Mouse (Mus musculus) testis, adult 2 months (tissue): ENCODE results near the gene Agrp. TPM values are rescaled to one million over a fixed set of nuclear protein-coding genes. Genes with fewer than 3 reads are reported as not detected.

Source experiments
- H3K27ac ChIP-seq: fragments of 200-500 bp; 2 replicates; pipeline ENCODE4 v1.5.1; 2012; ENCODE audit warnings: low read depth, low read length; ENCODE audit not compliant: control insufficient read depth, insufficient read depth
- H3K27me3 ChIP-seq: fragments of 200-500 bp; 2 replicates; pipeline ENCODE4 v1.6.1; 2012; ENCODE audit warnings: mild to moderate bottlenecking, low read length, moderate library complexity; ENCODE audit not compliant: control insufficient read depth, insufficient read depth
- H3K36me3 ChIP-seq: fragments of 200-500 bp; 2 replicates; pipeline ENCODE4 v1.6.1; 2012; ENCODE audit warnings: mild to moderate bottlenecking, low read length; ENCODE audit not compliant: control insufficient read depth, insufficient read depth
- H3K4me1 ChIP-seq: fragments of 200-500 bp; 2 replicates; pipeline ENCODE4 v1.6.1; 2012; ENCODE audit warnings: low read length; ENCODE audit not compliant: control insufficient read depth, insufficient read depth
- H3K4me3 ChIP-seq: fragments of 200-500 bp; 2 replicates; pipeline ENCODE4 v1.5.1; 2012; ENCODE audit warnings: low read depth, mild to moderate bottlenecking, low read length, moderate library complexity, mixed read lengths; ENCODE audit not compliant: control insufficient read depth
- CTCF ChIP-seq: fragments of 200-500 bp; IDR thresholded peaks from 2 replicates; pipeline ENCODE4 v1.5.1; 2012; ENCODE audit warnings: low read depth, mild to moderate bottlenecking, inconsistent platforms, low read length, moderate library complexity; ENCODE audit not compliant: control insufficient read depth, insufficient read depth, insufficient replicate concordance
- POLR2A ChIP-seq: fragments of 200-500 bp; IDR thresholded peaks from 2 replicates; pipeline ENCODE4 v1.6.1; 2012; ENCODE audit warnings: low read depth, mild to moderate bottlenecking, inconsistent platforms, low read length, moderate library complexity; ENCODE audit not compliant: control insufficient read depth
- polyA plus RNA-seq: library from polyadenylated mRNA; depleted of rRNA; stranded (reverse); fragments of >200 nt; gene quantifications from 2 replicates; pipeline ENCODE4 v1.2.3, GENCODE M21; 2012

Gene Agrp
- polyA plus RNA-seq, 1 experiment = not detected

- no peak overlapping the region for H3K4me3 ChIP-seq
- no peak overlapping the region for H3K27ac ChIP-seq
- peaks cover 4% of the 10 kb centered on the region; the same call in 1 of the 2 replicates for H3K4me1 ChIP-seq
- no peaks in the 10 kb centered on the region for H3K36me3 ChIP-seq
- no peak for TF ChIP-seq POLR2A
- TF ChIP-seq CTCF = peak; percentile 46; the same call in 1 of the 2 replicates
- no peaks in the 10 kb centered on the region for H3K27me3 ChIP-seq
These were observed 40.7 kb downstream of the Agrp start for GRCm38 (mm10) chr8:105596362-105597034.

DNA sequence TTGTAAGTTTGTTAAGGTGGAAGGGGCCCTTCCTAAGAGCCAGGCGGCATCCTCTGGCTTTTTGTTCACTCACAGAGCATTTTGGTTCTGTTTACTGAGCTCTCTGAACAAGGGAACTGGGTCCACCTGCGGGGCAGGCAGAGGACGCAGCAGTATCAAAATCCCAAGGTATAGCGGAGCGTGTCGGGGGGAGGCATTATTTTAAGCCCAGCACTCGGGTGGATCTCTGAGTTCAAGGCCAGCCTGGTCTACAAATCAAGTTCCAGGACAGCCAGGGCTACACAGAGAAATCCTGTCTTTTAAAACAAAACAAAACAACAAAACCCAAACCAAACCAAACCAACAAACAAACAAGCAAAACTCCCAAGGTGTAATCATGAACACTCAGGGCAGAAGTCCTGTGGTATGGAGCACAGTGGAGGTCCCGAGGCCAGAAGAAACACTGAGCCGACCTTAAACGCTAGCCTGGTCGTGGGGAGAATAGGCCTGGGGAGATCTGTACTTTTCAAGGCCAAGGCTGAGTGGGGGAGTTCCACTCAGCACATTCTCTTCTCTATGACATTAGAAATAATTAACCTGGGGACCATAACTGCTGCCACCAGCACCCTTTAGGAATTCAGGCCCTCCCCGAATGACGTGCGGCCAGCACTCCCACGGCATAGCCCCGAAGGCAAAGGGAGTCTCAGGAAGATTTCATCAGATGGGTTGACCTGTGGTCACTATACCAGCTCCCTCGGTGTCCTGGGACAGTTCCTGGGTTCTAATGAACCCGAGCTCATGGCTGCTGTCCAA lies 42.5 kb downstream of the Agrp start:
- Histone ChIP-seq H3K27me3 (no peaks in the 10 kb centered on the region), H3K36me3 (no peaks in the 10 kb centered on the region), H3K4me3 (no peak overlapping the region; the same call in 1 of the 2 replicates), H3K4me1 (peaks cover 4% of the 10 kb centered on the region; the same call in 1 of the 2 replicates), H3K27ac (peak overlapping the region; percentile 2; the same call in 1 of the 2 replicates)
- TF ChIP-seq CTCF (no peak), POLR2A (no peak)

GRCm38 (mm10) chr8:105593859-105594258 lies 43.3 kb downstream of the Agrp start:
- Histone ChIP-seq H3K27me3 (no peaks in the 10 kb centered on the region), H3K36me3 (no peaks in the 10 kb centered on the region), H3K27ac (no peak overlapping the region), H3K4me1 (peaks cover 4% of the 10 kb centered on the region; the same call in 1 of the 2 replicates), H3K4me3 (peak overlapping the region; percentile 14)
- TF ChIP-seq CTCF = no peak
- TF ChIP-seq POLR2A = no peak

DNA sequence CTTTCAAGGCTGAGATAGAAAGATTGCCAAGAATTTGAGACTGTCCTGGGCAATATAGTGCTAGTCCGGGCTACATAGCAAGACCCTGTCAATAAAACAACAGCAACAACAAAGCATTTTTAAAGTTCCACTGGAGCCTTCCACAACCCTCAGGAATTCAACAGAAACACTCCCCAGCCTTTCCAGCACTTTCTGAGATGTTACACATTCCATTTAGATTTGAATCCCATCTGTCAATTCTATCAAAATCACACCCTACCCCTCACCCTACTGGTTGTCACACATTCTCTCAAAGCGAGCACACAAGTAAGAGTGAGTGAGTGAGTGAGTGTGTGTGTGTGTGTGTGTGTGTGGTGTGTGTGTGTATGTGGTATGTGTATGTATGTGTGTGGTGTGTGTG lies 44.8 kb downstream of the Agrp start:
- Histone ChIP-seq H3K4me1 (peaks cover 4% of the 10 kb centered on the region; the same call in 1 of the 2 replicates), H3K27ac (no peak overlapping the region), H3K27me3 (no peaks in the 10 kb centered on the region), H3K4me3 (no peak overlapping the region), H3K36me3 (no peaks in the 10 kb centered on the region)
- TF ChIP-seq POLR2A (no peak), CTCF (no peak)

DNA sequence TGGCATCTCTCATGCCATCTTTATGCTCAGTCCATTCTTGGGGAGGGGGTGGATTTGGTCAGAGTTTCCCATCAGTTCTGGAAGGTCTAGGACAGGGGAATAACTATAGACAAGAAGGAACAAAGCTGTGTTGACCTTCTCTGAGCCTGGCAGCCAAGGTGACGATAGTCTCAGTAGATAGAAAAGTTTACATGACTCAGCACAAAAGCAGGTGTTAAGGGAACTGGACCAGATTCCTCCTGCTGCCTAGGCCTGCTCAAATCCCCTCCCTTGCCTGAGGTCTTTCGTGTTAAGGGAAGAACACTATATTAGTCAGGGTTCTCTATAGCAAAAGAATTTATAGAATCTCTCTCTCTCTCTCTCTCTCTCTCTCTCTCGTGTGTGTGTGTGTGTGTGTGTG lies 57.5 kb downstream of the Agrp start:
- no peak for TF ChIP-seq CTCF
- TF ChIP-seq POLR2A = no peak
- H3K27ac ChIP-seq = no peak overlapping the region
- no peak overlapping the region for H3K4me3 ChIP-seq
- H3K4me1 ChIP-seq = no peaks in the 10 kb centered on the region
- no peaks in the 10 kb centered on the region for H3K27me3 ChIP-seq
- H3K36me3 ChIP-seq = no peaks in the 10 kb centered on the region

DNA sequence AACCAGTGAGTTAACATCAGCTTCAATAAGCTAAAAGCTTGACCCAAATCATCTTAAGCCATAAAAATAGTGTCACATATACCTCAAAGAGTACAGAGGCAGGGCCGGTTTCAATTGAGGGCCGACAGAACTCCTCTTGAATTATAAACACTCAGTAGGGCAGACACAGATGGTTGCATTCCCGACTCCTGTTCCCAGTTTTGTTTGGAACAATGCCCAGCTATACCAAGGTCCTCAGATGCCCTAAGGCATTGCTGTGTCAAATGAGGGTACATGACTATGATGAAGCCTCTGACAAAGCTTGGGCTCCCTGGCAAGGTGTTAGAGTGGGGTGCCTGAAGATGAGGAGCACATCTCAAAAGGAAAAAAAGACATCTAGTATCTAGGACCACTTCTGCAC lies 61.7 kb downstream of the Agrp start:
- Histone ChIP-seq H3K27me3 (no peaks in the 10 kb centered on the region), H3K4me1 (no peaks in the 10 kb centered on the region), H3K27ac (no peak overlapping the region), H3K36me3 (no peaks in the 10 kb centered on the region), H3K4me3 (no peak overlapping the region)
- TF ChIP-seq CTCF (no peak), POLR2A (no peak)

GRCm38 (mm10) chr8:105574741-105575140 lies 62.5 kb downstream of the Agrp start:
- no peaks in the 10 kb centered on the region for H3K36me3 ChIP-seq
- no peak overlapping the region for H3K27ac ChIP-seq
- H3K4me1 ChIP-seq = no peaks in the 10 kb centered on the region
- TF ChIP-seq CTCF (no peak), POLR2A (no peak)
- no peaks in the 10 kb centered on the region for H3K27me3 ChIP-seq
- no peak overlapping the region for H3K4me3 ChIP-seq
